In genomic region chr13:51071763-51072276, GRCm38 (mm10) we compare ENCODE assay signal across 11 mouse cellular contexts. TPM values are rescaled to one million over a fixed set of nuclear protein-coding genes. Genes with fewer than 3 reads are reported as not detected.
A peak's percentile ranks its signal among the peaks of the same experiment; 100 is the strongest.
DNase-seq lines count a peak whose midpoint lies in the region; ATAC-seq and TF ChIP-seq lines count a peak whose summit lies in the region.
"Had no signal": no experiment of that assay in that cellular context is flagged by ENCODE, and none has a peak within 500 bp of the region (broad histone marks: within the 10 kb centered on the region; RNA-seq: fewer than 3 reads in every experiment).

No protein-coding gene starts in this region.

- peak; percentile 31; the same call in 1 of the 2 replicates for ATAC-seq in G1E (ENCODE audit: extremely low read depth, insufficient number of reproducible peaks, low FRiP score, poor library complexity, severe bottlenecking)
- no peak for ATAC-seq in kidney, embryonic 15.5 days (replicated peaks; ENCODE audit: low FRiP score)
- ATAC-seq in hindbrain, embryonic 11.5 days (ENCODE audit: low FRiP score): no peak
- ATAC-seq: hindbrain, embryonic 16.5 days had no signal

- H3K4me1 ChIP-seq in G1E (ENCODE audit: insufficient read depth, low read depth, low read length): peaks cover 31% of the 10 kb centered on the region
- H3K4me1 ChIP-seq in bone marrow, adult 2 months (ENCODE audit: control insufficient read depth, insufficient read depth, low read length): peaks cover 1% of the 10 kb centered on the region
- peaks cover 10% of the 10 kb centered on the region for H3K4me1 ChIP-seq in kidney, embryonic 15.5 days
- no peaks in the 10 kb centered on the region for H3K4me1 ChIP-seq in hindbrain, embryonic 11.5 days (replicated peaks; ENCODE audit: control insufficient read depth, insufficient read depth, low read length)

- TF ChIP-seq CTCF in G1E (IDR thresholded peaks at IDR 0.05; ENCODE audit: low read depth, low read length): no peak
- TF ChIP-seq CTCF in bone marrow, adult 2 months (IDR thresholded peaks at IDR 0.05; ENCODE audit: control insufficient read depth, insufficient read depth, low read length): no peak

- no peak overlapping the region for H3K4me2 ChIP-seq in kidney, embryonic 15.5 days
- no peak overlapping the region for H3K4me2 ChIP-seq in hindbrain, embryonic 11.5 days (replicated peaks; ENCODE audit: low read depth, low read length)

- H3K27me3 ChIP-seq in G1E (ENCODE audit: insufficient read depth, low read length): no peaks in the 10 kb centered on the region
- no peaks in the 10 kb centered on the region for H3K27me3 ChIP-seq in kidney, embryonic 15.5 days
- H3K27me3 ChIP-seq in hindbrain, embryonic 11.5 days (ENCODE audit: control insufficient read depth, insufficient read depth, low read length): no peaks in the 10 kb centered on the region

- no peak for TF ChIP-seq POLR2A in bone marrow, adult 2 months (IDR thresholded peaks at IDR 0.05; ENCODE audit: borderline replicate concordance, control insufficient read depth, low read depth, low read length)

- no peak overlapping the region for H3K9ac ChIP-seq in kidney, embryonic 15.5 days
- no peak overlapping the region for H3K9ac ChIP-seq in hindbrain, embryonic 11.5 days (ENCODE audit: low read depth, low read length)

- WGBS in bone marrow, adult 2 months: 20% methylated on average over 8 of the region's 8 CpGs
- WGBS in kidney, embryonic 15.5 days: 52% methylated on average over 8 of the region's 8 CpGs
- WGBS in hindbrain, embryonic 11.5 days: 83% methylated on average over 8 of the region's 8 CpGs

- peak; percentile 10 for DNase-seq in G1E (ENCODE audit: low spot score)
- DNase-seq in lung, postnatal 14 days: peak; percentile 29
- no peak for DNase-seq in frontal cortex, adult 2 months (ENCODE audit: extremely low spot score in 1 of 2, low spot score in 1 of 2)
- DNase-seq in hindbrain, embryonic 11.5 days (ENCODE audit: low spot score): no peak
- DNase-seq in gastrocnemius, postnatal 10 days: no peak
- DNase-seq: adrenal gland, adult 2 months; midbrain, embryonic 14.5 days; right cerebral cortex, postnatal 14 days had no signal

- no peak overlapping the region; the same call in 1 of the 2 replicates for H3K4me3 ChIP-seq in G1E (ENCODE audit: low read depth, low read length)
- peak overlapping the region; percentile 39 for H3K4me3 ChIP-seq in bone marrow, adult 2 months (replicated peaks; ENCODE audit: control insufficient read depth, low read depth, low read length)
- H3K4me3 ChIP-seq in kidney, embryonic 15.5 days (replicated peaks): no peak overlapping the region
- no peak overlapping the region for H3K4me3 ChIP-seq in hindbrain, embryonic 11.5 days (ENCODE audit: low read depth, low read length)

- no peaks in the 10 kb centered on the region for H3K36me3 ChIP-seq in G1E (replicated peaks)
- H3K36me3 ChIP-seq in kidney, embryonic 15.5 days: no peaks in the 10 kb centered on the region
- H3K36me3 ChIP-seq in hindbrain, embryonic 11.5 days (ENCODE audit: control insufficient read depth, insufficient read depth, low read length): no peaks in the 10 kb centered on the region

- H3K9me3 ChIP-seq in G1E (replicated peaks): peaks cover 4% of the 10 kb centered on the region
- no peaks in the 10 kb centered on the region for H3K9me3 ChIP-seq in kidney, embryonic 15.5 days (replicated peaks)
- no peaks in the 10 kb centered on the region for H3K9me3 ChIP-seq in hindbrain, embryonic 11.5 days (ENCODE audit: control insufficient read depth, low read length)

- peak overlapping the region; percentile 79 for H3K27ac ChIP-seq in bone marrow, adult 2 months (ENCODE audit: control insufficient read depth, insufficient read depth, low read depth, low read length, poor library complexity)
- H3K27ac ChIP-seq in kidney, embryonic 15.5 days: 0 out of 2 replicates have a peak overlapping the region, but pooled peaks have one; percentile 22
- H3K27ac ChIP-seq in hindbrain, embryonic 11.5 days (ENCODE audit: low read depth, low read length): no peak overlapping the region

RNA-seq across cellular contexts. Expression of gene Spin1, which starts 28.9 kb away (rescaled TPM):
- total RNA-seq in G1E (2014; fragmentation: Nextera tagmentation) (49.7 and 51.6 TPM in 2 replicates), G1E (2017) (51.3 and 57.0 TPM in 2 replicates)
- 8.0 and 9.7 TPM in 2 replicates for polyA plus RNA-seq in G1E (2012)
- 6.3 and 14.1 TPM in 2 replicates for polyA plus RNA-seq in bone marrow, adult 2 months (2011; ENCODE audit: insufficient read depth, insufficient read length, low replicate concordance, missing spikeins)
- 83.7 and 86.4 TPM in 2 replicates for polyA plus RNA-seq in kidney, embryonic 15.5 days (2015; fragmentation: Nextera tagmentation; extraction: Ambion mirVana)
- 92.0 and 99.1 TPM in 2 replicates for polyA plus RNA-seq in frontal cortex, adult 2 months (2012; rRNA removed)
- 102 and 108 TPM in 2 replicates for polyA plus RNA-seq in hindbrain, embryonic 11.5 days (2014; fragmentation: Nextera tagmentation; extraction: Ambion mirVana)
- 10 to 100 TPM; 26.4 to 30.4 TPM for total RNA-seq in gastrocnemius, postnatal 10 days (2021)

Comparison
In these comparisons a context has a peak if more than half of its experiments do, and no peak if none do; other contexts are left out.
1. DNase-seq: peak in G1E (single experiment) and lung, postnatal 14 days (single experiment); none in frontal cortex, adult 2 months (0 of 2), hindbrain, embryonic 11.5 days (single experiment) and gastrocnemius, postnatal 10 days (single experiment).